Mouse (Mus musculus): ENCODE measurements at regions not wholly inside any gene's neighbourhood (a gene's known extent, or its start where the extent isn't known, plus 50 kb on each side); places are given as distances from the start of the nearest gene placed in this dataset.
A peak's percentile ranks its signal among the peaks of the same experiment; 100 is the strongest.
"Not testable (repeated sequence)": the region's sequence is repeated elsewhere in the genome, so short reads cannot be mapped to it uniquely, and the experiment has no call there.

- ATAC-seq (ENCODE audit: insufficient number of reproducible peaks, low FRiP score, low TSS enrichment), result no peak
These were observed 89.0 kb downstream of the Akr1d1 start for GRCm38 (mm10) chr6:37618990-37619389.

- no peak for ATAC-seq (ENCODE audit: insufficient number of reproducible peaks, low FRiP score, low TSS enrichment)
These were observed 91.5 kb downstream of the Akr1d1 start for GRCm38 (mm10) chr6:37621364-37622029.

DNA sequence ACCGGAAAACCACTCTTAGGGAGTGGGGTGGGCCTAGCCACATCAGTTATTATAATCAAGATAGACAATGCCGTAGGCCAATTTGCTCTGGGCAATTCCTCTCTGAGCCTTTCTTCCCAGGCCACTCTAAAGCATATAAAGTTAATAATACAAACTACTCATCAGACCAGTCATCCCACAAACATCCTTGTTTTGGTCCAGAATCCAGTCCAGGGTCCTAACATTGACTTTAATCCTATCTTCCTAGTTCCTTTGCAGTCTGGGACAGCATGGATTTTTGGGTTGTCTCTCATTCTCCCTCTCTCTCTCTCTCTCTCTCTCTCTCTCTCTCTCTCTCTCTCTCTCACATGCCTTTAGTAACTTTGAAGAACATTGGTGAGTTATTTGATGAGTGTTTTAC lies 92.3 kb downstream of the Akr1d1 start:
- ATAC-seq (ENCODE audit: insufficient number of reproducible peaks, low FRiP score, low TSS enrichment), result no peak

- no peak for ATAC-seq (ENCODE audit: insufficient number of reproducible peaks, low FRiP score, low TSS enrichment)
These were observed 97.2 kb downstream of the Akr1d1 start for GRCm38 (mm10) chr6:37627206-37627605.

GRCm38 (mm10) chr6:37633948-37634347 lies 104.0 kb downstream of the Akr1d1 start:
- ATAC-seq (ENCODE audit: insufficient number of reproducible peaks, low FRiP score, low TSS enrichment), result no peak

DNA sequence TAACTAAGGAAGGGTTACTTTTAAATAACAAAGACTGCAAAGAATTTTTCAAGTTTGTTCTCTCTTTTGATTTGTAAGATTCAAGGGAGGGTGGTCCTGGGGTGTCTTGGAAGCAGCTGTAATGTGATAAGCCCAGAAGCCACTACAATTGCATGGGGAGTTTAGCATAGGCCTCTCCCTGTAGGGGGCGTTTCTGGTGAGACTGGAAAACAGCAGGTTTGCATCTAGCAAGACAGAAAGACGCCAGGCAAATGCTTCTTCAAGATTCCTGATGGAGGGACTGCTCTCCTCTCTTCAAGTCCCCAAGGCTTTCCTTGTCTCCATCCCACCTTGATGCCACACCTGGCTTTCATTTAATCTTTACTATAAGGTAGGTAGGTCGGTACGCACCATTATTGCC lies 112.1 kb downstream of the Akr1d1 start:
- ATAC-seq (ENCODE audit: insufficient number of reproducible peaks, low FRiP score, low TSS enrichment), result 0 out of 2 replicates have a peak, but pooled peaks have one; percentile 26

DNA sequence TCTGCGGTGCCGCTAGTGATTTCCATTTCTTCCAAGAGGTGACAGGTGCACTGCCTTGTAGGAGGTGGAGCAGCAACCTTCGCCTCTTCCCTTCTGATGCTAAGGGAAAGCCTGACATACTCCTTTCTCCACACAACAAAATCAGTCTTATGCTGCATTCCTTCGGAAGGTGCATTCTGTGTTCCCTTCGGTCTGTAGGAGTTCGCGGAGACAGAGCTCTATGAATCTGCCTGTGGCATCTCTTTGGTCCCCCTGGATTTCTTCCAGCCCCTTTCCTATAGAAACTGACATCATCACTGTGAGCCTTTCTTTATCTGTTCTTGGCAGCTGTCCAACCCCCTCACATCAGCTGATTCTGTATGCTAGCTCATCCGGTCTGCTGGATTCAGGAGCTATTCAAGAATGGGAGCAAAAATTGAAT lies 112.7 kb downstream of the Akr1d1 start:
- peak; percentile 91 for ATAC-seq (ENCODE audit: insufficient number of reproducible peaks, low FRiP score, low TSS enrichment)

DNA sequence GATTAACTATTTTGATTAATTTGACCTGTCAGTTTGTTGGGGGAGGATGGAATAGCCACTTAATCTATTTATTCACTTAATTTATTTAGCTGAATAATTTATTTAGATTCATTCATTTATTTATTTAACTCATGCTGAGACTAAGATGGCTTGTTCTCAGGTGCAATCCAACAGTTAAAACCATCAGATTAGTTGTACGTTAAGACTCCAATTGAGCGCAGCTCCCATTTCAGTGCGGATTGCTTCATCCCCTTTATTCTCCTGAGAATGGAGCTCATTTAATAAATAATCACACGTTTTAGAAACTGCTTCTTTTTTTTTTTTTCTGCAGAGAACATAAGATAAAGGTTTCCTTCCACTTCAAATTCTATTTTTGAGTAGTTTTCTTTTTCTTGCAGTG lies 113.2 kb downstream of the Akr1d1 start:
- ATAC-seq (ENCODE audit: insufficient number of reproducible peaks, low FRiP score, low TSS enrichment), result no peak

- ATAC-seq (ENCODE audit: insufficient number of reproducible peaks, low FRiP score, low TSS enrichment), result no peak
These were observed 113.7 kb downstream of the Akr1d1 start for GRCm38 (mm10) chr6:37643718-37644117.

- no peak for ATAC-seq (ENCODE audit: insufficient number of reproducible peaks, low FRiP score, low TSS enrichment)
These were observed 115.6 kb downstream of the Akr1d1 start for GRCm38 (mm10) chr6:37645551-37645950.

- not testable (repeated sequence) for ATAC-seq (ENCODE audit: insufficient number of reproducible peaks, low FRiP score, low TSS enrichment)
These were observed 127.3 kb downstream of the Akr1d1 start for GRCm38 (mm10) chr6:37657300-37657699.

DNA sequence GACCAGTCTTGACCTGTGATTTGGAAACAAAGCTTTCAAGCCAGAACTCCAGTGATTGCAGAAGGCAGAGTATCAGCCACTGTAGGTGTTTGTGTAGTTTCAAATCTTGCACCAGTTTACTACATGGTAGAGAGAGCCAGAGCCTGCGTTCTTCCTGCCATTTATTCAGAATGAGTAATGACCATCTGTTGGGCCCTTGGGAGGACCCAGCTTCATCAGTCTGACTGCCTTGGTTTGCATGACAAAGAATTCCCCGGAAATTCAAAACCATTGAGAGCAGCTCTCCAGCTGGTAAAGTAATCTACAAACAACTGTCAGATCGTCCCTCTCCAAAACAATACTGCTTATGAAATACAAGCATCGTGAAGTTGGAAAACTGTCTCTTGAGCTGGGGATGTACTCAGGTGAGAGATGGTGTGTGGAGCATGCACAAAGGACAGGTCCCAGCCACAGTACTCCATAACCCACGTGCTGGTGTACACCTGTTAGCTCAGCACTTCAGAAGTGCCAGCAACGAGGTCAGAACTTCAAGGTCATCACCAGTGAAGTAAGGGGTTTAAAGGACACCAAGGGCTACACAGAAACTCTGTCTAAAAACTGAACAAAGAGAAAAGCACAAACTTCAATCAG lies 128.2 kb downstream of the Akr1d1 start:
- no peak for ATAC-seq (ENCODE audit: insufficient number of reproducible peaks, low FRiP score, low TSS enrichment)

GRCm38 (mm10) chr6:37662747-37663146 lies 132.8 kb downstream of the Akr1d1 start:
- ATAC-seq (ENCODE audit: insufficient number of reproducible peaks, low FRiP score, low TSS enrichment), result peak; percentile 56

DNA sequence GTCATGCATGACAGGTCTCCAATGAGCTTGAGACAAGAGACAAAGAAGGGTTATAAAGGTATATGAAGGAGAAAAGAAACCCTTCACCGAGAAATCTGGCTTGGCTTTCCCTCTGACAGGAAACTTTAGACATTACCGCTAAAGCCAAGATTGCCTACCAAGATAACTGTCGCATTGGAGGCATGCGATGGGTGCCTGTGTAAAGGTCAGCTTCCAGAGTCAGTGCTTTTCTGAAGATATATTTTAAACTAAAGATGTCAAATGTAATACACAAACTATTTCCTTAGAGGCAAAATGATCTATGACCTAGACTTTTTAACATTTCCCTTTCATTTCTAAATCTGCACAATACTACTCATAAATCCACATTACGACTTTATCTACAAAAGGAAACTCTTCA lies 135.6 kb downstream of the Akr1d1 start:
- ATAC-seq (ENCODE audit: insufficient number of reproducible peaks, low FRiP score, low TSS enrichment), result no peak

DNA sequence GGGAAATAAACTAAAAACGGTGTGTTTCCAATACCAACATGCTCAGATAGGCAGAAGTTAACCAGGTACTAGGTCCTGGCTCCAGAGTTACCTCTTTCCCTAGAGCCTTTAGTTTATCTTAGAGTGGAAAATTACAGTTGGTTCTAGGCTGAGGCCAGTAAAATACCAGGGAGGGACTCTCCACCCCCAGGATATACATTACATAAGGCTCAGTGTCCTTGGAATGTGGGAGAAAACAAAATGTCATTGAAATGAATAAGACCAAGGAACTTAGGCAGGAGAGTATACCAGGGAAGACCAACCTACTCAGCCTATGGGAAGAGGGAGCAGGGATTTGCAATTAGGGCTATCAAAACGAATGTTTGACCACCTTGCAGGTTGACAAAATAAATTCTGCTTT lies 139.4 kb downstream of the Akr1d1 start:
- ATAC-seq (ENCODE audit: insufficient number of reproducible peaks, low FRiP score, low TSS enrichment), result no peak

GRCm38 (mm10) chr6:37670701-37671100 lies 140.7 kb downstream of the Akr1d1 start:
- no peak for ATAC-seq (ENCODE audit: insufficient number of reproducible peaks, low FRiP score, low TSS enrichment)

DNA sequence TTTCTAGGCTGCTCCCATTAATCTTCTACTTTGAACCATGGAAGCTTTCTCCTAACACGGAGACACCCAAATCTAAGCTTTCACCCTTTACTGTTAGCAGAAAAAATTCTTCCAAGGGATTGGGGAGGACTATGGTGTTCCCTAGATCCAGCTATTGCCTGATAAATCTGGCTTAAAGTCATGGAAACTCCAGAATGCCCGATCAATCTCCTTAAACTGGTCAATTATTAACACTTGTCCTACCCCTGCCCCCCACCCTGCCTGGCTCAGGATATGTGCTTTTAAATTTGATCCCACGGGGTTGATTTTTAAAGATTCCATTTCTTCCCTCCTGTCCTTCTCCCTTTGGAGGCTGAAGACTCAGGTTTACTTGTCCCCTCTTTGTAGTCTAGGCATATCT lies 149.9 kb downstream of the Akr1d1 start:
- ATAC-seq (ENCODE audit: insufficient number of reproducible peaks, low FRiP score, low TSS enrichment), result no peak

- not testable (repeated sequence) for ATAC-seq (ENCODE audit: insufficient number of reproducible peaks, low FRiP score, low TSS enrichment)
These were observed 151.4 kb downstream of the Akr1d1 start for GRCm38 (mm10) chr6:37681331-37681730.

DNA sequence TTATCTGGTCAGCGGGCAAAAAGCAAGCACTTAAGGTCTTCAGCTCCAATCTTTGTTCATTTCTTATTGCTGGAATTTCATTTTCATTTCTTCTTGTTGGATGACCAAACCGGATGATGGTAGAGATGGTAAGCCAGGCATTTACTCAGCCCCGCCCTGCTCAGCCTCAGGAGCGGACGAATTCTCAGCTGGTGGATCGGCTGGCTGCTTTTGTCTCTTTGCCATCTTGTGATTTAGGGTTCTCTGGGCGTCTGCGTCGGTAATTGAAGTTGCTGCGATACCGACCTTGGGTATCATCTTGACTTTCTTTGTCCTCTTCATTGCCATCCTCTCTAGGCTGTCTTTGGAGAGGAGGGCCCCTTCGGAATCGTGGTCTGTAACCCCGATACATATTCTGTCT lies 156.1 kb downstream of the Akr1d1 start:
- no peak for ATAC-seq (ENCODE audit: insufficient number of reproducible peaks, low FRiP score, low TSS enrichment)

GRCm38 (mm10) chr6:37688866-37689617 lies 159.1 kb downstream of the Akr1d1 start:
- ATAC-seq (ENCODE audit: insufficient number of reproducible peaks, low FRiP score, low TSS enrichment), result no peak

DNA sequence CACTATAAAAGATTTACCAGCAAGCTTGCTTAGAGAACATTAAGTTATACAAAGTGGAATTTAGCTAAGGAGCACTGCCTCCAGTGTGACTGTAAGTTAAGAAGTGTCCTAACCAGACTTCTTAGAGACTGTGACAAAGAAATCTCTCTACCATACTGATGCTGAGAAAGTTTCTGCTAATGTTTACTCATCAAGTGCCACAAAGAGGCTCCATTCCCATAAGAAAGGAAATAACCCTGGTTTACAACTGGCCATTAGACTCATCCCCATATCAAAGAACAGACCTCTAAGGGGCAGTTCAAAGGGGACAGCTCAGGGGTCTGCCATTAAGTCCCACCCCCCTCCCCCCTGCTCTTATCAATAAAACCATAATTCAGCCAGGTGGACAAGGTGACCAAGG lies 159.7 kb downstream of the Akr1d1 start:
- ATAC-seq (ENCODE audit: insufficient number of reproducible peaks, low FRiP score, low TSS enrichment), result no peak
